Mouse (Mus musculus): ENCODE results near the gene Dlx3.

Gene Dlx3

DNA sequence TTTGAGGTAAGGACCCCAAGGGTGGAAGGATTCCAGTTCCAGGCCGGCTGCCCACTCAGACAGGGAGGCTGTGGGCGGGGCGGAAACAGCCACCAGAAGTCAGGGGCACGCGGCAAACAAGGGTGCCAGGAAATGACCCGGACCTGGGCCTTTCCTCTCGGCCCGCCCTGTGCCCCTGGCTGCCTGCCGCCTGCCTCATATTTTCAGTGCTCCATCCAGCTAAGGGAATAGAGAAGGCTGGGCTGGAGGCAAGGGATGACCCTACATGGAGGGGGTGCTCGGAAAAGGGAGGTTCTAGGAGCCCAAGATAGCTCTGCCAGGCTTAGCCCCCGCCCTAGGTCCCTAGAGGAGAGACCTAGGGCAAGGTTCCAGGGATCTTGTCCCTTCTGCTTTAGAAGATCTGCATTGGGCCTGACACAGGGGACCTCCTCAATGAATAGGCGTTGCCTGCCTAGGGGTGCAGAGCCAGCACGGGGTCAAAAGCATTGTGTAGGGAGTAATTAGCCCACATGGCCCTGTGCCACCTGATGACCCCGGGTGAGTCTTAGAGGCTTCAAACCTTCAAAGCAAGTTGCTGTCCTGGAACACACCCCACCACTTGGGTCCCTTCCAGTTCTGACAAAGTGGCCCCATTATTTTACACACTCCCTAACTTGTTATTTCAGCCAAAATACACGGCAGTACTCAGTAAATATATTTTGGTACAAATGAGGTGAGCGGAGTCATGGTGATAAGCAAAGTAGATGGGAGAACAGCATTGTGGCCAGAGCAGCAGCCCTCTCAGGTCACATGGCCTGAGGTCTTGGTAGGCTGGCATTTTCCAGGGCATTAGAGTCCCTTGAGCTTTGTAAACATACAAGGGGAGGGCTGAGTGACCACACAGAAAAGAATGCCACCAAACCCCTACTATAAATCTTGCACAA is 30.8 kb upstream of the Dlx3 start:
- DNase-seq (ENCODE audit: low spot score): no peak

DNA sequence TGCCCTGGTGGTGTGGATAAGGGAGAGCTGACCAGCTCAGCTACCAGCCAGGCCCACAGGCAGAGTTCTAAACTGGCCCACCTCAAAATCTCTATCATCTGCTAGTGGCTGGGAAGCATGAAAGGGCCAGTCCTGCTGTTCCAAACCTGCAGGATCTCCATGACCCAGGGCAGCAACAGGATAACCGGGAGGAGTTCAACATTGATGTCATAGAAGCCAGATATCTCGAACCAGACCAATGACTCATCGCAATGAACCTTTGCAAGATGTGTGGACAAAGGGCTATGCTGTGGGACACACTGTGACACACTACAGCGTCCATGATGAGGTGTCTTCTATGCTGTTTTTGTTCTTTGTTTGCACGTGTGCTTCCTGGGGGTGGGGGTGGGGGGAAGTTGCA is 26.8 kb upstream of the Dlx3 start:
- no peak for DNase-seq (ENCODE audit: low spot score)

DNA sequence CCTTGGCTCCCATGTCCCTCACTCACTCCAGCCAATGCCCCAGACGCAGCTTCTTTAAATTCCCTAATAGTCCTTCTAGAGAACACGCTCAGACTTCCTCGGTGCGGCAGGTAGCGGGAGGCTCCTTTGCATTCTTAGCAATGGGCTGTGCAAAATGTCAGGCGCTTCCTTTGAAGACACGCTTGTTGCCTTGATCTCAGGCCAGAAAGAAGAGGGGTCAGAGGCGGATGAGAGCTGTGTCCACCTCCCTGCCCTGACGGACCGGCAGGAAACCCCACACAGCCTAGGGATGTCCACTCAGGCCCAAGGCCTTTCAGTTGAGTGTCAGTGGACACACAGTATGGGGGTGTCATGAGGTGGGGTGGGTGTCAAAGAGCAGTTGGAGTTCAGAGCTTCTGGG is 24.3 kb upstream of the Dlx3 start:
- DNase-seq (ENCODE audit: low spot score): no peak

DNA sequence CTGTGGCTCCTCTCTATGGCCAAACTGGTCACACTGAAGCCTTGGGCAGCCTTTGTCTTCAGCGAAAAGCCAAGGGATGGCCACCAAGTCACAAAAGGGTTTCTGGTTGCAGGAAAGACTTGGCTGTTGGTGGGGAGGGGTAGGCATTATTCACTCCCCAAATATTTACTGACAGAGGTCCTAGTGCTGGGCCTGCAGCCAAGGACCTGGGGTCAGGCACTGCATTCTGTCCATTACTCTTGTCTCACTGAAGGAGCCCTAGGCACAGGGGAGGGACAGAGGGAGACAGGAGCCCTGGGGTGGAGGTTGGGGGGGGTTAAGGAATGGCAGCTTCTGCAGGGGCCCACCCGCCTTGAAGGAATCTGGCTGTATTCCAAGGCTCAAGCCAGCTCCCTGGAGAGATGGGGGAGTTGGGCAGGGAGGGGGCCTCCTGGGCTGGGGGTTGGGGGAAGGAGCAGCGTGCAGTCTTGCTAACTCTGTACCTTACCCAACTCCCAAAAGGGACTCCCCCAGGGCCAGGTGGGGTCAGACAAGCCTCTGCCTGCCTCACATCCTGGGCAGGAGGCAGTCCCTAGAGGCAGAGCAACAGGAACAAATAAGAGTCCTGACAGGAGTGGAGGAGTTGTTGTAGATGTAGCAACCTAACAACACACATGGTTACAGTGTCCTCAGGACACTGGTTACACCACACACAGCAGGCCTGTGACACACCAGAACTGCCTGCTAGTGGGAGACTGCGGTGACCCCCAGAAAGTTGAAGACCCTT is 23.1 kb upstream of the Dlx3 start:
- no peak for DNase-seq (ENCODE audit: low spot score)

- no peak for DNase-seq (ENCODE audit: low spot score)
Measured at GRCm38 (mm10) chr11:95097889-95098288, 22.0 kb upstream of the Dlx3 start.

- no peak for DNase-seq (ENCODE audit: low spot score)
Measured at GRCm38 (mm10) chr11:95098346-95099095, 21.4 kb upstream of the Dlx3 start.

- DNase-seq (ENCODE audit: low spot score): peak; percentile 44
Measured at GRCm38 (mm10) chr11:95100393-95100792, 19.5 kb upstream of the Dlx3 start.

DNA sequence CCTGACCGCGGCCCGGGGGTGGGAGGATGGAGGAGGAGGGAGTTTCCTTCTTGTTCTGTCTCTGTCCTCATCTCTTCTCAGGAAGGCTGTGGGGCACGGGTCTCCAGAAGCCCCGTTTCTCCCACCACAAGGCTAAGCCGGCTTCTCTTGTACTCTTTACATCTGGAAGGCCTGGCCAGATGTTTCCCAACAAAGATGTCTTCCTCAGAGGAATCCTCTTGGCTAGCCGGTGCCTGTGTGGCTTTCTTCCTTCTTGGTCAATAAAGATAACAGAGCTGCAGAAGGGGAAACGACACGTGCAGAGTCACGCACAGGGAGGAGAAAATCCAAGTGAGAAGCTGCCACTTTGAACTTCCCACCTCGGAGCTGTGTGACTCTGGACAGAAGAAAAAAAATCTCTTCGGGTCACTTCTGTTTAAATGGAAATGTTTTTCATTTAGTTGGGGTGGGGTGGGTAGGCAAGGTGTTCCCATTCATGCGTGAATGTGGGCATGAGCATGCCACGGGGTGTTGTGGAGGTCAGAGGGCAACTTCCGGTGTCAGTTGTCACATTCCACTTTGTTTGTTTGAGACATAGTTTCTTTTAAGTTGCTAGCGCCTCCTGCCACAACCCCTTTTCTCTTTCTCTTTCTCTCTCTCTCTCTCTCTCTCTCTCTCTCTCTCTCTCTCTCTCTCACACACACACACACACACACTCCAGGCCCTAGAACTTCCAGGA is 18.7 kb upstream of the Dlx3 start:
- no peak for DNase-seq (ENCODE audit: low spot score)

- no peak for DNase-seq (ENCODE audit: low spot score)
Measured at GRCm38 (mm10) chr11:95102161-95102904, 17.6 kb upstream of the Dlx3 start.

DNA sequence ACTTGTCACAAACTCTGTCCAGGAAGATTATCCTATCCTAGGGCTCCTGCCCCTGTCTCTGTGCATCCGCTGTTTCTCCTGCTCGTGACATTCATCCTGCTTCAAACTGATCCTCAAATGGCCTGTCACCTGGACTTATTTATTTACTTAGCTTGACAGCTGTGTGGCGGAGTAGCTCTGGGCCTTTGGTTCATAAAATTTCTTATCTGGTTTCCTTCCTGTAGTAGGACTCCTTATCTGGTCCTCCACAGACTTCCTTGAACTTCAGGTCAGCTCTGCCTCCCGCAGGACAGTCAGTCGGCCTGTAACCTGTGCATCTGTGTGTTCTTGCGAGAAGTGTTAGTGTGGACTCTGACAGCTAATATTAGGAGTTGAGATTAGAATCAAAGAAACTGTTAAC is 15.7 kb upstream of the Dlx3 start:
- peak; percentile 63 for DNase-seq (ENCODE audit: low spot score)

- DNase-seq (ENCODE audit: low spot score): peak; percentile 82
Measured at GRCm38 (mm10) chr11:95105274-95105874, 14.5 kb upstream of the Dlx3 start.

DNA sequence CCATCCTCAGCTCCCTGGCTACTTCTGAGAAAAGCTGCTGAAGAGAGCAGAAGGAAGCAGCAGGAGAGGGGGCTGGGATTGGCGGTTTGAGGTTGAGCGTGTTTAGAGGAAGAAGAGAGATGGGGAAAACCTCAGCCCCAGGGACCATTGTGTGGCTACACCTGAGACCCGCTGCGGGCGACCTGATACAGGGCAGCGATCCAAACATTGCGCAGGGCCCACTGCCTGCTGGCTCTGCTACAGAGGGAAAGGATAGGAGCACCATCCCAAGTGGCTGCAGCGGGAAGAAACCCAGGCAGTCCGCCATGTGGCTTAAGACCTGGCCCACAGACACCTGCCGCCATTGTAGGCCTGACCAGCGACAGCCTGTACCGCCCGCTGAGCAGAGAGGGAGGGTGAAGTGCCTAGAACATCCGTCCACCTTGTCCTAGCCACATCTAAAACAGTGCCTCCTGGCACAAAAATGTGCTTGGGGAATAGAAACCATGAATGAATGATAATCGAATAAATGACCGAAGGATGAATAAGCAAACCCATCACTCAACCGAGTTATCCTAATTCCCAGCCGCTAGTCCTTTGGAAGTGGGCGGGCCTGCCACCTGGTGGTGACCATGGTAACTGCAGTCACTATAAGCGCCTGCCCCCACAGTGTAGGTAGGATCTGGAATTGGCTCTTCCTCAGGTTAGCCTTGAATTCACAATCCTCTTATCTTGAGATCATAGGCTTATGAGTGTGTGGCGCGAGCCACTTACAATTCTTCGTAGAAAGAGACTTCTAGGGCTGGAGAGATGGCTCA is 13.3 kb upstream of the Dlx3 start:
- peak; percentile 70 for DNase-seq (ENCODE audit: low spot score)

- DNase-seq (ENCODE audit: low spot score): no peak
Measured at GRCm38 (mm10) chr11:95109000-95109399, 10.9 kb upstream of the Dlx3 start.

- DNase-seq (ENCODE audit: low spot score): no peak
Measured at GRCm38 (mm10) chr11:95110081-95110480, 9.8 kb upstream of the Dlx3 start.

- DNase-seq (ENCODE audit: low spot score): peak; percentile 62
Measured at GRCm38 (mm10) chr11:95117030-95117429, 2.9 kb upstream of the Dlx3 start.

GRCm38 (mm10) chr11:95118505-95118904 is 1.4 kb upstream of the Dlx3 start:
- DNase-seq (ENCODE audit: low spot score): peak; percentile 44

DNA sequence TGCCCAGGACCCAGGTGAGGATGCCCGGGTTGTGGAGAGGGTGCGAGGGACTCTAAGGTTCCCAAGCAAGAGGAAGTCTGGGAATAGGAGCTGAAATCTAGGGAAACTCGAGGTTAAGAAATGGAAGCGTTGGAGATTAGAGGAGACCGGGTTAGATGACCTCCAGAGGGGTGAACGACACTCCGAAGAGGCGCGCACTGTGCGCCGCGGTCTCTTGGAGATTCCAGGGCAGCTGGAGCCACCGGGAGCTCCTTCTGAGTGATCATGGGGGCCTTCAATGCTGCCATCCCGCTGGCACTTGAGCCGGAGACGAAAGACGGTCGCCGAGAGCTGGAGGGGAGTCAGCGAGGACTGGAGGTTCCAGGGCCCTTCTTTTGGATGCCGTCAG is 708 bp downstream of the Dlx3 start:
- no peak for DNase-seq (ENCODE audit: low spot score)

DNA sequence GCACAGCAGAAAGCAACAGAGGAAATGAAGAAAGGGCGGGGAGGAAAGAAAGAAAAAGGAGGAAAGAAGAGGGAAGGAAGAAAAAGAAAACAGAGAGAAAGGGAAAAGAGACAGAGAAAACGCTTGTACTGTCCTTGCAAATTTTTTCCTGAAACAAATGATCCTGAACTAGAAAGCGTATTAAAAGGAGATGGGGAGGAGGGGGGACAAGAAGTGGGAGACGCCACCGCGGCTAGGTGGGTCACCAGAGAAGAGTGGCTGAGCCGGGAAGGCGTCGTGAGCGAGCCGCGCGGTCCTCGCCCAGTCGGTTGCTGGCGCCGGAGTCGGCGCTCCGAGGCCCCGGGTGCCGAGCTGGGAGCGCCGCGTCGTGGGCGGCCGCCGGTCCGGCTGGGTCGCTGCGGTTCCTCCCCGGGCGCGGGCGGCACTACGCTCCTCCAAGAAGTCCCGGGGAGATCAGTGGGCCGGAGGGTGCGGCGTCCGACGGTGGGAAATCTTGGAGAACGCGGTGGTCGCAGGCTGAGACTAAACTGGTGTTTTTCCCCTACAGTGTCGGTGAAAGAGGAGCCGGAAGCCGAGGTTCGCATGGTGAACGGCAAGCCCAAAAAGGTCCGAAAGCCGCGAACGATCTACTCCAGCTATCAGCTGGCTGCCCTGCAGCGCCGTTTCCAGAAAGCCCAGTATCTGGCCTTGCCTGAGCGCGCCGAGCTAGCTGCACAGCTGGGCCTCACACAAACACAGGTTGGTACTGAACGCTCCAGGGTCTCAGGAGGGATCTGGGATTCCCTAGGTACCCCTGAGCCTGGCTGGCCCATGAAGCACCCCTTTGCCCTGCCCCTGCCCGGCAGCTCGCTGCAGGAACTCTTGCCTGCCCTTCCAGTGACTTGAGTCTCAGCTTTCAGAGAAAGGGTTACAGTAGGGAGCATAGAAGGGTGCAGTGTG is 1.5 kb downstream of the Dlx3 start:
- DNase-seq (ENCODE audit: low spot score): no peak

DNA sequence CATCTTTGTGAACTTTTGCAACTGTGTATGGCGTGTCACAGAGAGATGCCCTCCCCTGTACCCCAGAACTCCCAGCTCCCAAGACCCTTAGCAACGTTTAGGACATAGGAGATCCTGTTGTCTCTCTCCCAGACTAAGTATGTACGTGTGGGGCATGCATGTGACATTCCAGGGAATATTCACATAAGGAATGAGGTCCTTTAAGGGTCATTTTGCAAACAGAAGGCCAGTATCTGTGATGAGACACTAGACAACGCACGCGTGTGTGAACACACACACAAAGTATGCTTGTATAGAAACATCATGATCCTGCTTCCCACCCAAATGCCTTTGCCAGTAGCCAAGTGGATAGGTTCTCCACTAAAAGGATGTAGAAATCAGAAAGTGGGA is 2.2 kb downstream of the Dlx3 start:
- DNase-seq (ENCODE audit: low spot score): no peak

All from yolk sac, embryonic 10.5 days (tissue).